Mouse (Mus musculus): Measurements from ENCODE around the gene Hmgb3. TPM values are rescaled to one million over a fixed set of nuclear protein-coding genes. Genes with fewer than 3 reads are reported as not detected.

Hmgb3 gene
- polyA plus RNA-seq, 1 experiment from 2014 or later = 13.4 TPM

GRCm38 (mm10) chrX:71545163-71545562 is 10.6 kb upstream of the Hmgb3 start:
- no peak overlapping the region for H3K27ac ChIP-seq
- 79% methylated on average over 2 of the region's 2 CpGs for WGBS (ENCODE audit: missing documents)
- no peak overlapping the region for H3K4me3 ChIP-seq (ENCODE audit: inconsistent target)
- no peaks in the 10 kb centered on the region for H3K79me2 ChIP-seq (ENCODE audit: inconsistent target)
- no peaks in the 10 kb centered on the region for H3K36me3 ChIP-seq (ENCODE audit: inconsistent target)

GRCm38 (mm10) chrX:71556115-71556941 is 610 bp downstream of the Hmgb3 start:
- 23% methylated on average over 53 of the region's 112 CpGs for WGBS (ENCODE audit: missing documents)
- Histone ChIP-seq H3K4me3 (ENCODE audit: inconsistent target) (no peak overlapping the region), H3K27ac (no peak overlapping the region), H3K36me3 (ENCODE audit: inconsistent target) (no peaks in the 10 kb centered on the region), H3K79me2 (ENCODE audit: inconsistent target) (no peaks in the 10 kb centered on the region)

- Histone ChIP-seq H3K27ac (no peak overlapping the region), H3K79me2 (ENCODE audit: inconsistent target) (no peaks in the 10 kb centered on the region), H3K4me3 (ENCODE audit: inconsistent target) (peak overlapping the region; percentile 17; the same call in 1 of the 2 replicates), H3K36me3 (ENCODE audit: inconsistent target) (no peaks in the 10 kb centered on the region)
- 21% methylated on average over 17 of the region's 37 CpGs for WGBS (ENCODE audit: missing documents)
These were observed 1.3 kb downstream of the Hmgb3 start for GRCm38 (mm10) chrX:71556965-71557491.

GRCm38 (mm10) chrX:71559336-71559735 is 3.6 kb downstream of the Hmgb3 start:
- no peaks in the 10 kb centered on the region for H3K79me2 ChIP-seq (ENCODE audit: inconsistent target)
- 100% methylated on average over 1 of the region's 2 CpGs for WGBS (ENCODE audit: missing documents)
- no peak overlapping the region for H3K4me3 ChIP-seq (ENCODE audit: inconsistent target)
- no peak overlapping the region for H3K27ac ChIP-seq
- H3K36me3 ChIP-seq (ENCODE audit: inconsistent target) = no peaks in the 10 kb centered on the region

GRCm38 (mm10) chrX:71560796-71561195 is 5.1 kb downstream of the Hmgb3 start:
- 100% methylated on average over 1 of the region's 1 CpGs for WGBS (ENCODE audit: missing documents)
- H3K4me3 ChIP-seq (ENCODE audit: inconsistent target) = no peak overlapping the region
- no peaks in the 10 kb centered on the region for H3K79me2 ChIP-seq (ENCODE audit: inconsistent target)
- no peak overlapping the region for H3K27ac ChIP-seq
- H3K36me3 ChIP-seq (ENCODE audit: inconsistent target) = no peaks in the 10 kb centered on the region

GRCm38 (mm10) chrX:71573132-71573900 is 17.6 kb downstream of the Hmgb3 start:
- H3K27ac ChIP-seq = no peak overlapping the region
- H3K79me2 ChIP-seq (ENCODE audit: inconsistent target) = no peaks in the 10 kb centered on the region
- H3K36me3 ChIP-seq (ENCODE audit: inconsistent target) = no peaks in the 10 kb centered on the region
- 82% methylated on average over 3 of the region's 3 CpGs for WGBS (ENCODE audit: missing documents)
- no peak overlapping the region for H3K4me3 ChIP-seq (ENCODE audit: inconsistent target)

- WGBS (ENCODE audit: missing documents) = 83% methylated on average over 2 of the region's 2 CpGs
These were observed 19.8 kb downstream of the Hmgb3 start for GRCm38 (mm10) chrX:71575550-71575949.

DNA sequence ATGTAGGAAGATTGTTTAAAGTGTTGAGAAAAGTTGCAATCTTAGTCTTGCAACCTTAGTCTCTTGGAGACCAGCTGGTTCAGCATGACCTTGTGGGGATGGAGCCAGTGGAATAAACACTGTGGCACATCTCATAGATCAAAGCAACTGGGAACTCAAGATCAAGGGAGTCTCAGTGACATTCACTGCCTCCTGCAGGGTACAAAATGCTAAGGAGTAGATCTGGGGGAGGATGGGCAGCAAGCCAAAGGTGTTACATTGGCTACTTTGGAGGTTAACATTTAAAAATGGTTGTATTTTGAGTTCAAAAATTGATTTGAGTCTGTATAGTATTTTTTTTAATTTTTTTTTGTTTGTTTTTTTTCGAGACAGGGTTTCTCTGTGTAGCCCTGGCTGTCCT is 33.5 kb downstream of the Hmgb3 start:
- no CpG with 5 or more reads among the region's 1 CpGs for WGBS (ENCODE audit: missing documents)

More at GRCm38 (mm10) chrX:71575550-71575949, 19.8 kb downstream of the Hmgb3 start:
- Histone ChIP-seq H3K27ac (no peak overlapping the region), H3K4me3 (ENCODE audit: inconsistent target) (no peak overlapping the region), H3K36me3 (ENCODE audit: inconsistent target) (no peaks in the 10 kb centered on the region), H3K79me2 (ENCODE audit: inconsistent target) (no peaks in the 10 kb centered on the region)

DNA sequence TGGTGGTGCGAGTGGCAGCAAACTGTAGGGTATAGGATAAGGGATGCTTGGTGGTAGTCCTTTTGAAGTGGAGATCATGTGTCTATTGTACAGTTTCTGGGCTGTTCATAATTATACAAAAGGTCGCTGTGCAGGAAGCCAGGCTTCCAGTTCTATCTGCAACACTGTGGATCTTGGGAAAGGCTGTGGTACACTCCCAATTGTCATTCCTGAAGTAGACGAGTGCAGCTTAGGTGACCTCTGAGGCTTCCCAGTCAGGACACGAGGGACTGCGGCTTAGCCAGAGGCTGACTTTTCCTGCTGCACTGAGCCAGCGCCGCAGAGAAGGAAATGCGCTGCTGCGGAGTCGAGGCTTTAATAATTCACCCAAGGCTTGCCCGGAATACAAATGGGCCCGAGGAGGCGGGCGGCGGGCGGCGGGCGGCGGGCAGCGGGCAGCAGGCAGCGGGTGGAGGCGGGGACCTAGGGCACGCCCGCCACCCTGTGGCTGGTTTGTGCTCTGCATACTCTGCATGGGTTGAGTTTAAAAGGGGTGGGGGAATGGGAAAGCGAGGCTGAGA is 45.4 kb downstream of the Hmgb3 start:
- Histone ChIP-seq H3K4me3 (ENCODE audit: inconsistent target) (no peak overlapping the region), H3K27ac (no peak overlapping the region), H3K79me2 (ENCODE audit: inconsistent target) (no peaks in the 10 kb centered on the region), H3K36me3 (ENCODE audit: inconsistent target) (no peaks in the 10 kb centered on the region)
- 36% methylated on average over 16 of the region's 25 CpGs for WGBS (ENCODE audit: missing documents)

More for the DNA sequence above, 33.5 kb downstream of the Hmgb3 start:
- Histone ChIP-seq H3K27ac (no peak overlapping the region), H3K79me2 (ENCODE audit: inconsistent target) (no peaks in the 10 kb centered on the region), H3K36me3 (ENCODE audit: inconsistent target) (no peaks in the 10 kb centered on the region), H3K4me3 (ENCODE audit: inconsistent target) (no peak overlapping the region)

Other genes with a start within 250 kb of the Hmgb3 start
- gene Mtmr1, start 191.2 kb upstream of the Hmgb3 start, polyA plus RNA-seq (2018) = 14.8 to 19.5 TPM (median 17.9 TPM) in 3 replicates
- gene Cd99l2, start 63.1 kb upstream of the Hmgb3 start, polyA plus RNA-seq (2018) = 15.1 to 19.2 TPM (median 18.8 TPM) in 3 replicates
- gene Gpr50, start 107.7 kb downstream of the Hmgb3 start, polyA plus RNA-seq (2018) = not detected in 3 replicates